ENCODE assay signal across 19 mouse cellular contexts in the genomic region with DNA sequence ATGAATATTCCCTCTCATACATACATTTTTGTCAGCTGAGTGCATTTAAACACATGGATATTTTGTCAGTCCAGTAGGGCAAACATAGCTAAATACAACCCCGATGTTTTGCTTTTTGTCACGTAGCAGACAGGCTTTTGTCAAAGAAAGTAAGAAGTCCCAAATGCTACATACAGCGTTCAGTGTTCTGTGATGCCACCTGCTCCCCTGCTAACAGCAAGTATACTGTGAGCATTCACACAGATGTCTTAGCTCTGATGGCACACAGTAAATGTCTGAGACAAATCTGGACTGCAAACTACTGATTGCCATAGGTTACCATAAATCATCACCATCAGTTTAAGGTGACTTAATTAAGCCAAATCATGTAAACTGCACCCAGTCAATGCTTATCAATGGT.
"Had no signal": no experiment of that assay in that cellular context is flagged by ENCODE, and none has a peak within 500 bp of the region (broad histone marks: within the 10 kb centered on the region; RNA-seq: fewer than 3 reads in every experiment).

No protein-coding gene starts in this region.

- DNase-seq: lung, adult 2 months; lung, postnatal 14 days; lung, postnatal 36 days; retina, postnatal 1 day; right cerebral cortex, adult 18-20 months; right cerebral cortex, postnatal 25 days; right cerebral cortex, postnatal 4 days; spleen, adult 18-20 months; thymus, adult 18-20 months; thymus, postnatal 14 days; thymus, postnatal 36 days had no signal

- H3K27me3 ChIP-seq: megakaryocyte, embryonic 14.5 days; midbrain, embryonic 13.5 days; midbrain, embryonic 15.5 days; neural tube, embryonic 12.5 days had no signal

- H3K27ac ChIP-seq: lung, embryonic 15.5 days; macrophage; midbrain, embryonic 13.5 days; midbrain, embryonic 15.5 days; neural tube, embryonic 12.5 days had no signal

- ATAC-seq: lung, postnatal 0 days; midbrain, embryonic 13.5 days; midbrain, embryonic 15.5 days had no signal

- H3K9ac ChIP-seq: lung, embryonic 15.5 days; midbrain, embryonic 13.5 days; midbrain, embryonic 15.5 days; neural tube, embryonic 12.5 days had no signal

- H3K9me3 ChIP-seq: lung, embryonic 15.5 days; megakaryocyte, embryonic 14.5 days; midbrain, embryonic 13.5 days; midbrain, embryonic 15.5 days; neural tube, embryonic 12.5 days had no signal

- H3K4me2 ChIP-seq: lung, embryonic 15.5 days; midbrain, embryonic 11.5 days; midbrain, embryonic 13.5 days; midbrain, embryonic 15.5 days; neural tube, embryonic 12.5 days had no signal

- H3K36me3 ChIP-seq: lung, embryonic 15.5 days; midbrain, embryonic 15.5 days had no signal

- H3K4me3 ChIP-seq: lung, embryonic 15.5 days; megakaryocyte, embryonic 14.5 days; midbrain, embryonic 13.5 days; midbrain, embryonic 15.5 days; neural tube, embryonic 12.5 days had no signal

- H3K4me1 ChIP-seq: lung, embryonic 15.5 days; midbrain, embryonic 13.5 days; midbrain, embryonic 15.5 days; neural tube, embryonic 12.5 days had no signal
